Comparison of ENCODE assay signal across 9 mouse cellular contexts in the genomic region with DNA sequence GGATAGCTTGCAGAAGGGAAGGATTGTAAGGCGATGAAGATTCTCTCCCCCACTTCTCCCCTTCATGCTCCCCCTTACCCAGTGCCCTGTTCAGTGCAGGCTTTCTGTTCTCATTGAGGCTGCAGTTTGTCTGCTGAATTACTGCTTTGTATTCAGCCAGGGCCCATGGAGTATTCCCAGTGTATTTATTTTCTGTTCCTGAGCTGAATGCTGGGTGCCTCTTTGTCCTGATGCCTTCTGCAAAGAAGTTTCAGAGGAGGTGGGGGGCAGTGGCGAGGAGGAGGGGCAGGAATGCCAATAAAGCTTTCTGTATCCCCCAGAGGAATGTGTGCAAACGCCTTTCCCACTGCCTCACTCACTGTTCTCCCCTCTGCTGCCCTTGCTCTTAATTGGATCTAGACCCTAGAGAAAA.
DNase-seq lines count a peak whose midpoint lies in the region.
"Had no signal": no experiment of that assay in that cellular context is flagged by ENCODE, and none has a peak within 500 bp of the region (broad histone marks: within the 10 kb centered on the region; RNA-seq: fewer than 3 reads in every experiment).

No protein-coding gene starts in this region.

- no peak overlapping the region for H3K4me3 ChIP-seq in limb, embryonic 10.5 days
- H3K4me3 ChIP-seq: heart, embryonic 15.5 days had no signal

- H3K36me3 ChIP-seq in limb, embryonic 10.5 days, result no peaks in the 10 kb centered on the region
- H3K36me3 ChIP-seq: heart, embryonic 15.5 days had no signal

- H3K27ac ChIP-seq in limb, embryonic 10.5 days, result peak overlapping the region; percentile 61; the same call in 1 of the 2 replicates
- H3K27ac ChIP-seq: heart, embryonic 15.5 days had no signal

- H3K27me3 ChIP-seq in limb, embryonic 10.5 days (ENCODE audit: low read depth, poor library complexity, severe bottlenecking), result no peaks in the 10 kb centered on the region
- H3K27me3 ChIP-seq: heart, embryonic 15.5 days had no signal

- WGBS in limb, embryonic 10.5 days, result 17% methylated on average over 3 of the region's 3 CpGs

- H3K9me3 ChIP-seq in limb, embryonic 10.5 days (replicated peaks), result no peaks in the 10 kb centered on the region
- H3K9me3 ChIP-seq: heart, embryonic 15.5 days had no signal

- H3K4me1 ChIP-seq in limb, embryonic 10.5 days, result peaks cover 10% of the 10 kb centered on the region
- H3K4me1 ChIP-seq: heart, embryonic 15.5 days had no signal

- DNase-seq in right cerebral cortex, adult 18-20 months, result peak; percentile 50
- no peak for DNase-seq in right cerebral cortex, postnatal 25 days
- DNase-seq in forelimb bud, embryonic 11.5 days (ENCODE audit: low read depth, low spot score), result peak; percentile 35
- no peak for DNase-seq in limb, embryonic 10.5 days (ENCODE audit: low spot score)
- peak; percentile 72 for DNase-seq in retina, postnatal 1 day
- DNase-seq in lung, postnatal 14 days, result no peak
- DNase-seq in testis, postnatal 10 days (ENCODE audit: low spot score), result no peak
- DNase-seq in thymus, postnatal 0 days (ENCODE audit: low spot score), result no peak

Comparison
In these comparisons a context has a peak if more than half of its experiments do, and no peak if none do; other contexts are left out.
1. DNase-seq: peak in right cerebral cortex, adult 18-20 months (single experiment), forelimb bud, embryonic 11.5 days (single experiment) and retina, postnatal 1 day (single experiment); none in right cerebral cortex, postnatal 25 days (single experiment), limb, embryonic 10.5 days (single experiment), lung, postnatal 14 days (single experiment), testis, postnatal 10 days (single experiment) and thymus, postnatal 0 days (single experiment).